Mouse (Mus musculus) 3T3-L1 (cell line): Measurements from ENCODE around the gene Sptssb.

Experiments
- DNase-seq: peaks from one replicate; pipeline ENCODE4 v3.0.0-alpha.2; 2015; ENCODE audit warnings: low read depth, low spot score

The Sptssb gene

GRCm38 (mm10) chr3:69859858-69860588, at the start of gene Sptssb:
TSS of gene Sptssb (minus strand) at chr3:69859940.
- no peak for DNase-seq

- DNase-seq = peak; percentile 82
Observed at GRCm38 (mm10) chr3:69908074-69908473, 48.3 kb upstream of the Sptssb start.

GRCm38 (mm10) chr3:69907564-69907963, 47.8 kb upstream of the Sptssb start:
- DNase-seq = no peak

GRCm38 (mm10) chr3:69902787-69903477, 43.2 kb upstream of the Sptssb start:
- no peak for DNase-seq

GRCm38 (mm10) chr3:69902382-69902781, 42.6 kb upstream of the Sptssb start:
- no peak for DNase-seq

GRCm38 (mm10) chr3:69901874-69902381, 42.2 kb upstream of the Sptssb start:
- DNase-seq = no peak

GRCm38 (mm10) chr3:69900335-69900734, 40.6 kb upstream of the Sptssb start:
- no peak for DNase-seq

GRCm38 (mm10) chr3:69897917-69898594, 38.3 kb upstream of the Sptssb start:
- DNase-seq = peak; percentile 77

GRCm38 (mm10) chr3:69895516-69895915, 35.8 kb upstream of the Sptssb start:
- no peak for DNase-seq

GRCm38 (mm10) chr3:69892187-69893094, 32.7 kb upstream of the Sptssb start:
- DNase-seq = no peak

- no peak for DNase-seq
Observed at GRCm38 (mm10) chr3:69885866-69886265, 26.1 kb upstream of the Sptssb start.

- DNase-seq = no peak
Observed at GRCm38 (mm10) chr3:69883710-69884109, 24.0 kb upstream of the Sptssb start.

- no peak for DNase-seq
Observed at GRCm38 (mm10) chr3:69877538-69877937, 17.8 kb upstream of the Sptssb start.

GRCm38 (mm10) chr3:69874721-69875120, 15.0 kb upstream of the Sptssb start:
- DNase-seq = no peak

GRCm38 (mm10) chr3:69872661-69873327, 13.1 kb upstream of the Sptssb start:
- no peak for DNase-seq

GRCm38 (mm10) chr3:69871174-69871573, 11.4 kb upstream of the Sptssb start:
- no peak for DNase-seq

- DNase-seq = no peak
Observed at GRCm38 (mm10) chr3:69869702-69870101, 10.0 kb upstream of the Sptssb start.

- DNase-seq = no peak
Observed at GRCm38 (mm10) chr3:69861789-69862395, 2.2 kb upstream of the Sptssb start.

- no peak for DNase-seq
Observed at GRCm38 (mm10) chr3:69860589-69861521, 1.1 kb upstream of the Sptssb start.
